Mouse (Mus musculus) cortical plate, adult 2 months (tissue): ENCODE measurements around the gene Rrp1.

ENCODE experiments used
- CTCF ChIP-seq: fragments of 200-500 bp; IDR thresholded peaks from 2 replicates; pipeline ENCODE4 v1.5.1; 2011; ENCODE audit warnings: mild to moderate bottlenecking, control low read depth, low read length; ENCODE audit not compliant: insufficient read depth; ENCODE audit errors: extremely low read depth
- POLR2A ChIP-seq: fragments of 200-500 bp; IDR thresholded peaks from 2 replicates; pipeline ENCODE4 v1.6.1; 2011; ENCODE audit warnings: mild to moderate bottlenecking, low read length, control low read depth; ENCODE audit not compliant: insufficient read depth; ENCODE audit errors: extremely low read depth

DNA sequence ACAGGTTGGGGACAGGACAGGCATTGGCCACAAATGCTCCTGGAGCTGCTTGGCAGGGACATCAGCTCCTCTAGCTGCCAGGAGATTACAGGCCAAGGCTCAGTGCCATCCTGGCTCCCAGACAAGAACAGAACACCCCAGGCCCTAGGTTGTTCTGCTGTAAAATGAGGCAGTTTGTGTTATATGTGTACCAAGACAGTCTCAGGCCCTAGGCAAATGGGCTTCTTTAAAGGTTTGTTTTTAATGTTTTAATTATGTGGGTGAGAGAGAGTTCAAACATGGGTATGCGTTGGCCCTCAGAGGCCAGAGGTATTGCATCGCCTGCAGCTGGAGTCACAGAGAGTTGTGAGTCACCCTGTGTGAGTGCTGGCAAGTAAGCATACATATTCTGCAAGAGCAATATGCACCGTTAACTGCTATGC lies 52.5 kb downstream of the Rrp1 start:
- no peak for TF ChIP-seq CTCF
- no peak for TF ChIP-seq POLR2A
